Mouse (Mus musculus): Measurements from ENCODE around the gene Abcb9. TPM values are rescaled to one million over a fixed set of nuclear protein-coding genes. Genes with fewer than 3 reads are reported as not detected.

Abcb9 gene
- total RNA-seq, 2 experiments from 2014 or later, result 13.8 to 23.4 TPM

DNA sequence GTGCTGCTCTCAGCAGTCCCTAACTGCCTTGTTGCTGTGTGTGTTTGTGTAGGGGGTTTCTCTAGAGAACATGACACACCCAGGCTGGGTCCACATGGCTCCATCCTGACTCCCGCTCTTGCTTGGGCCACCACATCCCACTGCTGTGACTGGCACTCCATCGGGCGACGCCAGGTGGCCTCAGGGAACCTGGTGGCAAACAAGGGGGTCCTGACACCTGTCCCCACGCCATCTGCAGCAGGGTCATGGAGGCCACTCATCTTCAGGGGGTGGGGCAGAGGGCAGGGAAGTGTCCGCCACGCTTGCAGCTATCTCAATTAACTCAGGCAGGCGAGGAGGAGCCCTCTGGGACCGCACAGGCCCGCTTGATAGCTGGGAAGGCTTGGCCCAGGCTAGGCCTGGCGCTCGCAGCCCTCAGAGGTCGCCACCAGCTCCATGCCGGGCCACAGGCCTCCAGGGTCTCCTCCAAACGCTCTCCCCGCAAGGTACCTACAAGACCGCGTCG is 469 bp downstream of the Abcb9 start:
- peak; percentile 59 for ATAC-seq (replicated peaks; ENCODE audit: low FRiP score, poor library complexity, severe bottlenecking)

DNA sequence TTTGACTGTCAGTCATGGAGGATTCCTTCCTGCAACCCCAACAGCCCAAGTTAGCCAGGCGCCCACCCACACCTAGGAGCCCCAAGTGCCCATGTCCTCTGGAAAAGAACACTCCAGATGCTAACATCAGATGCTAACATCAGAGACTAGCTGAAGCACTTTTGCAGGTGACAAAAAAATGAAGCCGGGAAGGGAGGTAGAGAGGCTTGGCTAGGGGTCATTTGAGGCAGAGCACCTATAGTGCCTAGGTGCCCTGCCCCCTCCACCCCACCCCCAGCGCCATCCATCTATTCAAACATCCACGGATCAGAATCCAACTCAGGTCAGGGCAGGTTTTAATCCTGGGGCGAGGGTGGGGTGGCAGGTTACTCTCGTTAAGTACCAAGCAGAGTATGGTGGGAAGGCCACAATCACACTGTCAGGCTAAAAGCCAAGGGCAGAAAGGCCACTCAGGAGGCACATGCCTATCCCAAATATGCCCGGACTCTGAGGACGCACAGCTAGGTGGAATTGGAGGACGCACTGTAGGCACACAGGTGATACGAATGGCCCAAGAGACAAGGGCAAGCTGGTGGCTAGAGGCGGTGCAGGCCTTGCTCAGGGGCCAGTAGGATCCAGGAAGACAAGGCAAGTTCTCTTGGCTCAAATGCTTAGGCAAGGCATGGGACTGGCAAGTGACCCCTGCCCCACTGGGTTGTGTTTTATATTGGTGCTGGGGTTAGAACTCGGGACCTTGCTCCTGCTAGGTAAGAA is 1.6 kb downstream of the Abcb9 start:
- ATAC-seq (replicated peaks; ENCODE audit: low FRiP score, poor library complexity, severe bottlenecking), result no peak

DNA sequence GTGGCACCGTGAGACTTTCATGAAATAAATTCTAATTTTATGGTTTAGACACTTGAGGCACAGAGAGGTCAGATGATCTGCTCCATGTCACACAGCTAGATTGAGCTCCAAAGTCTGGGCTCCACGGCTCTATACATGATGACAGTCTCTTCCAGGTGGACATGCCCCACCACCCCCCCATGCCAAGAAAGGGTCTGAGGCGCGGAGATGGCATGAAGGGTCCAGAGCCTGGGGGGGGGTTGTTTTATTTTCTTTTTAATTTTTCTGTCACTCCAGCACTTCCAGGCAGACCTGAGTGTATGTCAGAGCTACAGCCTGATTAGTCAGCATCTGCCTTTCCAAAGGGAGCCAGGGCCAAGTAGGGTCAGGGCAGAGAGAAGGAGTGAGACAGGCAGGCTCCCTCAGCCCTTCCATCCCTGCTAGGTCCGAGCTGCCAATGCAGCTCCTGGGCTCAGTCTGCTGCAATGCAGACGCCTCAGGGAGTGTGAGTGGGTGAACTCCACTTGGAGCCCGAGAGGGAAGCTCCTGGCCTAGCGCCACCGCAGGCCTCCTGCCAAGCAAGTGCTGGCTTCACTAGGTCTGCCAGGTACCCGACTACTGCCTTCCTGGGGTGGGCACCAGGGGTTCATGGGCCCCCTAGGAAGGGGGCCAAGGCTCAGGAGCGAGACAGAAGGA is 2.3 kb downstream of the Abcb9 start:
- no peak for ATAC-seq (replicated peaks; ENCODE audit: low FRiP score, poor library complexity, severe bottlenecking)

DNA sequence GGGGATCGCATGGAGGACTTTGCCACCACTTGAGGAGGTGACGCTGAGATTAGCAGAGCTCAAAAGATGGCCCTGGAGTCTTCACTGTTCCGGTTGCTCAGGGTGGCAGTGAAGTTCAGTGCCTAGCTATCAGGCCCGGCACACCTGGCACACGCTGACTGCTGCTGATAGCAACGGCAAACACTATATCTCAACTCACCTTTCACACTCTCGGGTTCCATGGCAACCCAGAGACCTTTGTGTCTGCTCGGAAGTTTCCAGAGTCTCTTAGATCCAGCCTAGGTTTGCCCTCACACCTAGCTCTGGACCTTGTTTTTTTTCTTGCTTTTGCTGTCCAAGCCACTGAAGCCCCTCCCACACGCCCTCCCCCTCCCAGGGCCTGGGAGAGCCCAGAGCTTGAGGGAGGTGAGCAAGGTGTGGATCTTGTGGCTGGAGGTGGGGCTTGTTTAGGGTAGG is 3.6 kb downstream of the Abcb9 start:
- peak; percentile 68 for ATAC-seq (replicated peaks; ENCODE audit: low FRiP score, poor library complexity, severe bottlenecking)

DNA sequence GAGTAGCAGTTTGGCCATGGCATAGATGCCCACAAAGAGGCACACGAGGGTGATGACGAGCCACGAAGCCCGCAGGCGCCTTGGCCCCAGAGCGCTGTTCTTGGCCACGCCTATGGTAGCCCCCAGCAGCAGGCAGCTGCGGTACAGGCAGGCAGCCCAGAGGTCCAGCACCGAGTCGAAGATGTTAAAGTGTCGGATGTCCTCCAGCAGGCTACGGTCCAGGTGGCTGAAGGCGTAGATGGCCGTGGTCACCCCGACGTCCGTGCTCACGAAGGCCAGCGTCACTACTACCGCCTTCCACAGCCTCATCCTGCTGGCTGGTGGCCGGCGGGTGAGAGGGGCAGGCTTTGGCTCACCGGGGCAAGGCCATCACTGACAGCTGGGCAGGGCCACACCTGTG is 5.7 kb downstream of the Abcb9 start:
- ATAC-seq (replicated peaks; ENCODE audit: low FRiP score, poor library complexity, severe bottlenecking), result no peak

DNA sequence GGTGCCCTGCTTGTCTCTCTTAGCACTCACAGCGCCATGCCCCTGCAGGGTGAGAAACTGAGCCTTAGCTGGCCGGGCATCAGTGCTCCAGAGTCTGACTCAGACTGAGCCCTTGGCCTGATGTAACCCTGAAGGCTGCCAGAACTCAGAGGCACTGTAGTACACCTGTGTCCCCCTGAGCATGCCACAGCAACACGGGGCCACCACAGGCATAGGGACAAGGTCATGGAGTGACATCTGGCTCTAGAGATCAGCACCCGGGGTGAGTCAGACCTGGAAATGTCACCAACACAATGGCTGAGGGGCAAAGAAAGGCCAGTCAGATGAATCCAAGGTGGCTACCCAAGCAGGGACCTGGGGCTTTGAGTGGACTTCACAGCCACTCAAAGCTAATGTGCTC is 8.7 kb downstream of the Abcb9 start:
- ATAC-seq (replicated peaks; ENCODE audit: low FRiP score, poor library complexity, severe bottlenecking), result no peak

DNA sequence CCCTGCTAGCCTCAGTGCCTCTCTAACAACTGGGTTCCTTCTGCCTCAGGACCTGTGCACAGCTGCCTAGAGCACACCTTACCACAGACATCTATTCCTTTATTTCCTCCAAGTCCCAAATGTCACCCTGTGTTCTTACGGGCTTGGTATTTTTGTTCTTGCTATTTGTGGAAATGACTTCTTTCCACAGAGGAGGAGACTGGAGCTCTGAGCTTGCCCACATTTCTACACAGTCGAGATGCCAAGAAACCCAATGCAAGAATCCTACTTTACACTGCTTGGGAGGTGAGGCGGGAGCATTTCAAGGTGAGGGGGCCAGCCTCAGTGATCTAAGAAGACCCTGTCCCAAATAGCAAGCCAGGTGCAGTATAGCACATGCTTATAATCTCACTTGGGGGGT is 10.1 kb downstream of the Abcb9 start:
- ATAC-seq (replicated peaks; ENCODE audit: low FRiP score, poor library complexity, severe bottlenecking), result no peak

DNA sequence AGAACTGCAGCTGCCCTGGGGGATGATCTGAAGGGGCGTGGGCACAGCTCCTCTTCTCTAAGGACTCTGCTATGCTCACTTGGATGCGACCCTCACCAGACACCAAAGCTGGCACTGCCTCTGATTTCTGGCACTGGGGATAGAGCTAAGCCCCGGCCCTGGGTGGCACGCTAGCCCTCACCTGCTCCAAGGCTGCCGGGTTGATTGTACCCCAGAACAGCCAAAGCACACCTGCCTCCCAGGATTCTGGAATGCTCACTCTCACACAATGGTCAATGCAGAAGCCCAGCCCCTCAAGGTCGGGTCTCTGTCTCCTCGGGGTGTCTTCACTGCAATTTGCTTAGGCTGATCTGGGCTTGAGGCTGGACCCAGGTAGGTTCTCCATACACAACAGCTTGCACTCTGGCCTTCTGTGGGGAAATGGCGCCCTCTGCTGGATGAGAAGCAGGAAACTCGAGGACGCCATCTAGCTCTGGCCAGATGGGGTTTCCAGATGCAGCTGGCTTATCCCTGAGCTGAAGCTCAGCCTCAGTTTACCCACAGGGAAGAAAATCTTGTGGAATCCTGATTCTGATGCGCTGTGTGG is 10.9 kb downstream of the Abcb9 start:
- peak; percentile 71 for ATAC-seq (replicated peaks; ENCODE audit: low FRiP score, poor library complexity, severe bottlenecking)

DNA sequence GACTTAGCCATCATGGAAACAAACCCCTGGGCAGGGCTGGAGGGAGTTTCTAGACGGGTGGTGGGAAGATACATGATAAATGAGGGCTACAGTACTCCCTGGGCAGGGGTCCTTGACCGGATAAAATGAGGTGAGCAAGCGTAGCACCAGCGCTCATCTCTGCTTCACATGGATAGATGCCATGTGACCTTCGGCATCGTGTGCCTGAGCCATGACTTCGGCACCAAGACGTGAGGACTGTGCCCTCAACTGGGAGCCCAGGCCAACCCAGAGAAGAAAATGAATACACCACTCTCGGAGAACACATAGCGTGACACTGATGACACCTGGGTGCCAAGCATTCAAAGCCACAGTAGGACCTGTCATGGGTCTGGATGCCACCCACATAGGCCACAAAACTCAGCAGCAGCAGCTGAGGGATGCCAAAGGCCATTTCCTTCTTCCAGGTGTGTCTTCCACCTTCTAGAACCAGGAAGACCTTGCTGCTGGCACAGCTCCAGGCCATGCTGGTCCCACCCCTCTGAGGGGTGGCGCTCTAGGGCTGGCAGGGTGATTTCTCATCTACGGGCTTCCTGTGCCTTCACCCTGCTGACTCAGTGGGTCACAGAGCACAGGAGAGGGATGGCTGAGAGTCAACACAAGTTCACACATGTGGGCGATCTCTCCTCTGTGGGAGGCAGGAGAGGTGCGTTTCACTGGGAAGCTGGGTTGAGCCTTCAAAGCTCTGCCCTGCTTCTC is 11.6 kb downstream of the Abcb9 start:
- ATAC-seq (replicated peaks; ENCODE audit: low FRiP score, poor library complexity, severe bottlenecking), result no peak

DNA sequence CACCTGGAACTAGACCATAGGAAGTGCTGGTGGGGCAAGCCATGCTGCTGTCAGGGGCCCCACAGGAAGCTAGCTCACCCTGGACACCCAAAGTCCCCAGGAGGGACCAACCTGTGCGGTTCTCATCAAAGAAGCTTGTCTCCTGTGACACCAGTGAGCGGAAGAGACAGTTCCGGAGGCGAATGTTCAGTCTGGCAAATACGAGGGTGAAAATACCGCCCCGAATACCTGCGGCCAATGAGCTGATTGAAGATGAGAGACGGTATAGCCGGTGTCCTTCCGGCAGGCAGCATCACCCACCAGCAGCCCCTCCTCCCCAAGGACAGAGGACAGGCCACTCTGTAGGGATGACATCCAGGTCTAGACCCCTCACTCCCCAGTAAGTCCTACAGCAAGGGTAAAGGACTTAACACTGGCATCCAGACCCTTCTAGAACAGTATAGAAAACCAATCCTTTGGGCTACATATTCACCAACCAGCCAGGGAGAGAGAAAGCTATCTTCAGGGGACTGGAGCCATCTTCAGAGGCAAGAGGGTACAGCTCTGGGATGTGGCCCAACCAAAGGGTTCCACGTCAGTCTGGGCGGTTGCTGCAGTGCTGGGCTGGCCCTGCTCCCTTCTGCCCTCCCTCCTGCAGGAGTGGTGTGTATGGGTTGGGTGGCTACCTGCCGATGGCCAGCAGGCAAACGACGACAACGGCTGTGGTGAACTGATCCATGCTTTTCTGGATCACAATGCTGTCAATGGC is 12.5 kb downstream of the Abcb9 start:
- no peak for ATAC-seq (replicated peaks; ENCODE audit: low FRiP score, poor library complexity, severe bottlenecking)

DNA sequence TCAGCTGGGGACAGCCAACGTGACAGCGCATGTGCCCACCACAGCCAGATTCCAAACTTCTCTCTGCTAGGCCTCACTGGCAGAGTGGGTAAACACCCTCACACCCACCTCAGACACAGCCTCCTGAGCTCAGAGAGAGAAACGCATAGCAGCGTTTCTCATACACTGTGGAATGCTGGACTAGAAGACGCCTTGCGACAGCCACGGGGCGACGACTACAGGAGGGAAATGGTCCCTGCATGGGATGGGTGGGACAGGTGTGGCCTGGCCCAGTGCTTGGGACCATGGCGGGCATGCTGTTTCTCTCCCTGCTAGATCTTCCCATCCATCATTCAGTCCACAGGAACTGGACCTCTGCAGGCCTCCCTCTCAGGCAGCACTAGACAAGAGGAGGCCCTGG is 13.2 kb downstream of the Abcb9 start:
- no peak for ATAC-seq (replicated peaks; ENCODE audit: low FRiP score, poor library complexity, severe bottlenecking)

DNA sequence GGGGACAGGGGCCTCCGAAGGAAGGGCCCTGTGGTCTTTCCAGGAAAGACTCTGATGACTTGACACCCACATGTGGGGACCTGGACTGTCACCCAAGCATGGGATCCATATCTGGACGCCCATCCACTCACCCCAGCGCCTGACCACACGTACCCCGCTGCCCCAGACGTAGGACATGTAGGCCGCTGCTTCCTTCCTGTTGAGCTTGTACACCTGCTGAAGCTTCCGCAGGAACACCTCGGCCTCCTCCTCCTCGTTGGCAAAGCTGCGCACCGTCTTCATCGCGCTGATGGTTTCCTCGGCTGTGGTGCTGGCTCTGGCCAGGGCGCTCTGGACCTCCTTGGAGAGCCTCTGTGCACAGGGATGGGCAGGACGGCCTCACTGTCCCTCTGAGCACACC is 15.7 kb downstream of the Abcb9 start:
- ATAC-seq (replicated peaks; ENCODE audit: low FRiP score, poor library complexity, severe bottlenecking), result no peak

DNA sequence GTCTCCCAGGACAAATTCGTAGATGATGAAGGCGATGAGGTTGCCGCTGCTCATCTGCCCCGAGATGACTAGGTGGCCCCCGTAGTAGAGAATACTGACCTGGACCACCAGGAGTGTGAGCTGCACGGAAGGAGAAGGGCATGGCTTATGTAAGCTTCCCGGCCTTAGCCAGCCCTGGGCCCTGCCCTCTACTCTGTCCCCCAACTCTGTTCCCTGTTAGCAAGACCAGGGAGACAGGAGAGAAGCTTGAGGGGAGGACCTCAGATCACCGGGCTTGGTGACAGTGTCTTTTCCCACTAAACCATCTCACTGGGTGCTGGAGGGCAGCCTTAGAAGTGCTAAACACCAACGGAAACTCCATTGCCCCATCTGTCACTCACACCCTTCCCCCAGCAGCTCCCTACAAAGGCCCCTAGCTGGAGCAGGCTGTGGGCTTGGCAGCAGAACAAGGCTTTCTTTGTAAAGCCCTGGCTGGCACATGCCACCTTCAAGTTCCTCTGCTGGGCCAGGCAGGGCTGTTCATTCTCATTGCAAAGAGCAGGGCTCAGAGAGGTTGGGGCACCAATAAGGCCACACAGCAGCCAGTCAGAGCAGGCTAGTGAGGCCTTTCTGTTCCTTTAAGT is 16.7 kb downstream of the Abcb9 start:
- ATAC-seq (replicated peaks; ENCODE audit: low FRiP score, poor library complexity, severe bottlenecking), result no peak

DNA sequence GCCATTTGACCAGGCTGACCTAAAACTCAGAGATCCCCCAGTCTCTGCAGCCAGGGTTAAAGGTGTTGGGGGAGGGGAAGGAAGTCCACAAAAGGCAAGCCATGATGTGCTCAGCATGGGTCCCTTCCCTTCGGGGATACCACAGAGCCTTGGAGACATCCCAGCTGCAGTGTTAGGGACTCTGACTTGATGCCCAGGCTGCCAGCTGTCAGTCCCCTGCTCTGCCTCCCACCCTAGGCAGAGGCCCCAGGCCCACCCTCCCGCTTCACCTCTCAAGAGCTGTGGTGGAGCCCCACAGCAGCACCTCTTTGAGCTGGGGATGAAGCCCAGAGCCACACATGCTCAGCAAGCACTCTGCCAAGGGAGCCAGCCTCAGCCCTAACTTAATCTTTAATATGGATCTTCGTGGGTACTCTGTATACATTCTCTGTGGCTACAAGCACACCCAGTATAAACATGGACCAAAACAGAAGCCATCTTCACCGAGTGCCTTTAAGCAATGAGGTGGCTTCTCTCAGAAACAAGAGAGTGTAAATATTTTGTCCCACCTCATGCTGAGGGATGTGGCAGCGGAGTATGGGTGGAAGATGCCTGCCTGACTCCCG is 17.6 kb downstream of the Abcb9 start:
- ATAC-seq (replicated peaks; ENCODE audit: low FRiP score, poor library complexity, severe bottlenecking), result no peak

DNA sequence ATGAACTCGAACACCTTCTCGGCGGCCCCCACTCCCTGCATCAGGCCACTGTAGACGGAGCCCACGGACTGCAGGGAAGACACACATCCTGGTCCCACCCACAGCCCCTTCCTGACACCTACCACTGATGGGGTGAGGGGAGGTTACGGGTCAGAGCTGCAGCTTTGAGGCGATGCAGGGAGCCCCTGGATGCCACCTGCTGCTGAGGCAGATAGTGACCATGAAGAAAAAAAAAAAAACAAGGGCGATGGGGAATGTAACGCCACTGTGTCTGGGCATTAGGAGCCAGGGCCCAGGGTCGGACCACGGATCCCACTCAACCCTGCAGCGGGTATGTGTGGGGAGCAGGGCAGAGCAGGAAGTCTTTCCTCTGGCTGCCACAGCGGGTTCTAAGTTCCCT is 18.4 kb downstream of the Abcb9 start:
- no peak for ATAC-seq (replicated peaks; ENCODE audit: low FRiP score, poor library complexity, severe bottlenecking)

DNA sequence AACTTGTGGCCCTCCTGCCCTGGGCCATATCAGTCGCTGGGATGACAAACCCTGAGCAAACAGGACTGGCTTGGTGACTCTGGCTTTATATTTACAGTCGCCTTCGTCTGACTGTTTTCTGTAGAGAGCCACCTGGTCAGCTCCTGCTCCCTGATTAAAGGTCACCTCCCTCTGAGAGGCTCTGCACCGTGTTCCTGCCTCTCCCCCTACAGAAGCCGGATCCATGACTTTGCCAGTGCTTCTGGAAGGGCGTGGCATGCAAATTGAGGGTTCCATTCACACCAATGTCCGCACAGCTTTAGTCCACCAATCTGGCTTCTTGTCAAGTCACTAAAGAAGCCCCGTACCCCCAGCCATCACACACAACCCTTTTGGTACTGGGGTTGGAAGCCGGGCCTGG is 19.0 kb downstream of the Abcb9 start:
- ATAC-seq (replicated peaks; ENCODE audit: low FRiP score, poor library complexity, severe bottlenecking), result no peak

DNA sequence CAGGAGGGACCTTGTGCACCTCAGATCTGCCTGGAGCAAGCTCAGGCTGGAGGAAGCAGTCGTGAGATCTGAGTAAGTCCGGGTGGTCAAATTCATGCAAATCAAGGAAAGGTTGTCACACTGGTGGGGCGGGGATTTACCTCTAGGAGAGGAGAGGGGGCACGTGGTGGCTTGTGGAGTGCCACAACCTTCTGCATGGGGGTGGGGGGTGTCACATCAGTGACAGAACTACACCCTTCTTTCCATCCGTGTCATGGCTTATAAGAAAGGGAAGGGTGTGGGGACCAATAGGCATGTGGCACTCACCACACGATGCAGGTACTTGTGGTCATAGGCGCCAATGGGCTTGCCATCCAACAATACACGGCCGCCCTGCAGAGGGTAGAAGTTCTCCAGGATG is 19.9 kb downstream of the Abcb9 start:
- ATAC-seq (replicated peaks; ENCODE audit: low FRiP score, poor library complexity, severe bottlenecking), result no peak

DNA sequence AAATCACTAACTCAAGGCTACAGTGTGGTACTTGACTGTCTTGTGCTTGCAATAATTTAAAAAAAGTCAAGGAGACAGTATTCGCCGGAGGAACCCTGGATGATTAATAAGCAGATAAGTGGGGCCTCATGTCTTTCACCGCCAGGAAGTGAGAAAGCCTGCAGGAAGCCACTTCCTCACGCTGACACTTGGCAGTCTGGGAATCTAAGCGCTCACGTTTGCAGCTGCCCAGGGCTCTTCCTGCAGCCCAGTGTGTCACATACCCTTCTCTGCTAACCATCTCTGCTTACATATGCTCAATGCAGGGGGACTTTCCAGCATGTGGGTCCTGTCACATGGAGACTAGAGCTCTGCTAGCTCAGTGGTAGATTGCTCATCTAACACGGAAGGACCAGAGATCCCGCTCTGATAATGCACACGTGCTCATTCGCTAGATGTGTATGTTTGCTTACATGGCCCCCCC is 20.7 kb downstream of the Abcb9 start:
- ATAC-seq (replicated peaks; ENCODE audit: low FRiP score, poor library complexity, severe bottlenecking), result no peak

DNA sequence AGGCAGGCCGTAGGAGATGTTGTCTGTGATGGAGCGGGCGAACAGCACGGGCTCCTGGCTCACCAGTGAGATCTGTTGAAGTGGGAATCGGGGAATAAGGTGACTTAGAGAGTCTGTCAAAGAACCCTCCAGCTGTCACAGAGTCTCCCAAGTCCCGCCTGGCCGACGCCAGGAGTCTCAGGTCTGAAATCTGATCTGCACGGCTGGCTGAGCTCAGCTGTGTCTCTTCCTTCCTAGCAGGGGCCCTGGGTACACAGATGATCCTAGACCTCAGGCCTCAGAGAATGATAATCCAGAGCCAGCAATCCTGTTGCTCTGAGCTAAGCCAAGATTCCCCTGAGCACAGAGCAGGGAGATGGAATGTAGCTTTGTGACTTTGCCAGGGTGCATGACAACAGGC is 21.9 kb downstream of the Abcb9 start:
- ATAC-seq (replicated peaks; ENCODE audit: low FRiP score, poor library complexity, severe bottlenecking), result no peak
